Mouse (Mus musculus) limb, embryonic 13.5 days (tissue): ENCODE data around the gene Padi3. TPM values are rescaled to one million over a fixed set of nuclear protein-coding genes. Genes with fewer than 3 reads are reported as not detected.

Source experiments
- ATAC-seq: fragments of 200-750 bp; cut with Nextera tagmentation; 2 replicates; pipeline ENCODE4 v1.8.0; 2017; ENCODE audit warnings: low read depth, moderate number of reproducible peaks, moderate TSS enrichment; ENCODE audit not compliant: low FRiP score
- H3K27ac ChIP-seq: fragments of 300-500 bp; sonication (generic); 2 replicates; pipeline ENCODE4 v1.5.1; 2015; ENCODE audit warnings: inconsistent platforms, mild to moderate bottlenecking, moderate library complexity
- H3K27me3 ChIP-seq: fragments of 300-500 bp; sonication (generic); 2 replicates; pipeline ENCODE4 v1.6.1; 2015; ENCODE audit warnings: mild to moderate bottlenecking, inconsistent platforms
- H3K36me3 ChIP-seq: fragments of 300-500 bp; sonication (generic); 2 replicates; pipeline ENCODE4 v1.6.1; 2015; ENCODE audit warnings: inconsistent platforms, mild to moderate bottlenecking, moderate library complexity
- H3K4me1 ChIP-seq: fragments of 300-500 bp; sonication (generic); 2 replicates; pipeline ENCODE4 v1.6.1; 2015; ENCODE audit warnings: inconsistent platforms
- H3K4me2 ChIP-seq: fragments of 300-500 bp; sonication (generic); replicated peaks from 2 replicates; pipeline ENCODE4 v1.6.1; 2015; ENCODE audit warnings: inconsistent platforms, mild to moderate bottlenecking, moderate library complexity
- H3K4me3 ChIP-seq: fragments of 300-500 bp; sonication (generic); 2 replicates; pipeline ENCODE4 v1.5.1; 2015; ENCODE audit warnings: moderate library complexity, mild to moderate bottlenecking, inconsistent platforms
- H3K9ac ChIP-seq: fragments of 300-500 bp; sonication (generic); 2 replicates; pipeline ENCODE4 v1.6.1; 2015; ENCODE audit warnings: mild to moderate bottlenecking, inconsistent platforms
- H3K9me3 ChIP-seq: fragments of 300-500 bp; sonication (generic); 2 replicates; pipeline ENCODE4 v1.6.1; 2016; ENCODE audit warnings: inconsistent platforms
- WGBS: fragments of 180-500 bp; shearing (Covaris S2); methylation state at CpG from one replicate; pipeline ENCODE4 v1.1.7; 2015; 5-methylcytosine and 5-hydroxymethylcytosine counted together
- polyA plus RNA-seq: library from polyadenylated mRNA; unstranded; fragments of >200 nt; fragmentation: Nextera tagmentation; extraction: Ambion mirVana; gene quantifications from 2 replicates; pipeline ENCODE4 v1.2.1, GENCODE M21; 2015

Gene Padi3
- polyA plus RNA-seq, 1 experiment from 2014 or later, result 0.28 TPM

DNA sequence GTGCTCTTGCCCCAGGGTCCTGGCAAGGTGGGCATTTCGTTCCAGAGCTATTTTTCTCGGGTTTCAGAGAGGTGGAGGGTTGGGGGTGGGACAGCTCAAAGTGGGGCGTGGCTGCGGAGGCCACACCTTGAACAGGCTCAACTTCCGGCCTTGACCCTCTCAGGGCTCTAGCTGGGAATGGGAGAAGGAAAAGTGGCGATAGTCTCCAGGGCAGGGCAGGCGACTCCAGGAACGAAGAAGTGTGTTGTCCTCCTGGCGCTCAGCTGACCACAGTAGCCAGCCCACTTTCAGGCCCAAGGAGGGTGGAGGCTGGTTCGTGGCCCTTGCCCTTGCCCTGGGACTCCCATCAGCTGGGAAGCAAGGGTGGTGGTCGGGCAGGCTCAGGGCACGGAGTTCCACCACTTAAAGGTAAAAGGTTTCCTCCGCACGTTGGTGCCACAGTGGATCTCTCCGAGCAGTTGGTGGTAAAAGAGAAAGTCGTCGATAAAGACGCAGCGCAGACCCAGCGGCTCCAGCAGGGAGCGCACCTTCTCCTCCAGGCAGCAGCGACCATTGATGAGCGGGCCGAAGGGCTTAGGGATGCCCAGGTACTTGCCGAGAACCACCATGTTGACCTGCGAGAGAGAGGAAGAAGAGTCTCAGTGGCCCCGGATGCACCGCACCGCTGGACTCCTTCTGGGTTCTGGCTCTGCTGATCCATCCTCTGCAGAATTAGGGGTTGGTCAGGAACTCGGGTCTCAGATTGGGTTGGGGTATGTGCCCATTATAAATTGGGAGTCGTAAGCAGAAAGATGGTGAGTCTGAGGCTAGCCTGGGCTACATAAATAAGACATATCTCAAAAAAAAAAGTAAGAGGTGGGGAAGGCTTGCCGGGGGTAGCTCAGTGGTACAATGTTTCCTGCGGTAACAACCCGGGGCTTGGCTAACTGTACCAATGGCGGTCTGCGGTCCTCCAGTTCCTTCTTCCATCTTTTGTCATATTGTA is 4.1 kb upstream of the Padi3 start:
- Histone ChIP-seq H3K4me1 (peaks cover 44% of the 10 kb centered on the region), H3K9me3 (no peaks in the 10 kb centered on the region; the same call in 1 of the 2 replicates), H3K27me3 (no peaks in the 10 kb centered on the region), H3K9ac (peak overlapping the region; percentile 65), H3K4me3 (peak overlapping the region; percentile 48), H3K4me2 (peak overlapping the region; percentile 77), H3K36me3 (no peaks in the 10 kb centered on the region), H3K27ac (peak overlapping the region; percentile 75)
- 21% methylated on average over 36 of the region's 36 CpGs for WGBS
- peak; percentile 68; the same call in 1 of the 2 replicates for ATAC-seq

DNA sequence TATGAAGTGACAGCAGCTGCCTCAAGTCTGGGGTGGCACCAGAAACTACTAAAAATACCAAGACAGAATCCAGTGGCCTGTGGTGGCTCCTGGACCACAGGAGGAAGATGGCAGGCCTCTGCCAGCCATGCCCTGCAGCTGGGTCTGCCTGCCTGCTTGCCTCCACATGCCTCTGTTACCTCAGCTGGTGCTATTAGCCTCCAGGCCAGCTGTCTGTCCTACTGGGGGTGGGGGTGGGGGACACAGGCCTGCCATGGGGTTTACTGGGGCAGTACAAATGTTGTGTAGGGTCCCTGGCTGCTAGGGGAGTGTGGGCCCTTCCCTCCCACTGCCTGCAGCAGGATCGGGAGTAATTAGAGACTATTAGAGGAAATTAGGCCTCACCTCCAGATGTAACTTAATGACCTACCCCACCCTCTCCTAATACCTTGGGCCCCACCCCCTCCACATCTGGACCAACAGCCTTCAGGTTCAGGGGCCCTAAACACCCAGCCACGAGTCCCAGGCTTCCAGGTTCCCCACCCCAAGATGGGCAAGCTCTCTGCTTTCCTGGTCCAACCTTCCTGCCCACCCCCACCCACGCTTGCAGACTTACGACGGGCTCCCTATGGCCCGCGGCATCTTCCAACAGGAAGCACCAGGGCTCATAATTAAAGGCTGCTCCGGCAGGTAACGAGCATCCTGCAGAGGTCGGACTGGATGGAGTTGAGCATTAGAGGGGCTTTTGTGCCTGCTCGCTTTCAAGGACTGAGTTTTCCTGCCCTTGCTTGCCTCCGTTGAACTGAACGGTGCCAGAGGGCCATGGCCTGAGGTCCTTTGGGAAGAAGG is 3.1 kb upstream of the Padi3 start:
- Histone ChIP-seq H3K27ac (peak overlapping the region; percentile 75), H3K4me1 (peaks cover 44% of the 10 kb centered on the region), H3K27me3 (no peaks in the 10 kb centered on the region), H3K9me3 (no peaks in the 10 kb centered on the region; the same call in 1 of the 2 replicates), H3K36me3 (no peaks in the 10 kb centered on the region), H3K9ac (peak overlapping the region; percentile 65; the same call in 1 of the 2 replicates), H3K4me3 (peak overlapping the region; percentile 48), H3K4me2 (peak overlapping the region; percentile 77)
- WGBS, result 3% methylated on average over 13 of the region's 13 CpGs
- ATAC-seq, result peak; percentile 20; the same call in 1 of the 2 replicates

DNA sequence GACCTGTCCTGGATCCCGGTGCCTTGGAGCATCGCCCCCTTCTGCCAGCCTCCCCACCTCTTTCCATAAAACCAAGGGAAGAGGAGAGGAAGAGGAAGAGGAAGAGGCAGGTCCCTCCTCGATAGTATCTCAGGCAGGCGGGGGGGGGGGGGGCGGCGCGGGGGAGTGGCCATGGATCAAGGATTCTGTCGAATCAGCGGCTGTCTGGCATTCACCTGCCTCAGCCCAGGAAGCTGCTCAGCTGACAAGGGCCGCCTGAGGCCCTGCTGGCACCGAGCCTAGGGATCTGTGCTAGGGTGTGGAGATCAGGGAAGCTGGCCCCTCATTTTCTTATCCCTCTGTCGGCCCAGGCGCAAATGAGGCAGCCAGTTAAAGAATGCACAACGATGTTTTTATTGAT is 2.2 kb upstream of the Padi3 start:
- Histone ChIP-seq H3K4me1 (peaks cover 44% of the 10 kb centered on the region), H3K27ac (0 out of 2 replicates have a peak overlapping the region, but pooled peaks have one; percentile 75), H3K36me3 (no peaks in the 10 kb centered on the region), H3K4me3 (no peak overlapping the region), H3K4me2 (0 out of 2 replicates have a peak overlapping the region, but pooled peaks have one; percentile 77), H3K9me3 (no peaks in the 10 kb centered on the region; the same call in 1 of the 2 replicates), H3K27me3 (no peaks in the 10 kb centered on the region), H3K9ac (no peak overlapping the region)
- ATAC-seq, result no peak
- 17% methylated on average over 11 of the region's 14 CpGs for WGBS

DNA sequence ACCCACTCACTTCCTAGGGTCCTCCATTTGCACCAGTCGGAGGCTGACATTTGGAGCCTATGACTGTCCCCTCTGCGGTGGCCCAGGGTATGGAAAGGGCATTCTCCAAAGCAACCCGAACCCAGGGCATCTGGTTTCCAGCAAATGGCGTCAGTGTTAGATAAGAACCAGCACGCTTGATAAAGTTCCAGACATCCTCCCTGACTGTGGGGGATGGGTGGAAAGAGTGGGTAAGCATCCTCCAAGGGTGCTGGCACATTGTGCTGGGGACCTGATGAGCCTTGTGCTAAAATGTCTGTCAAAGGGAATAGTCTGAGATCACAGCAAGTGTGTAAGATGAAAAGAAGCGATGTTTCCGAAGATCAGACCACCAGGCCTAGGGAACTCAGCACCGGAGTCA is 1.7 kb upstream of the Padi3 start:
- 55% methylated on average over 8 of the region's 8 CpGs for WGBS
- Histone ChIP-seq H3K9ac (no peak overlapping the region), H3K27ac (no peak overlapping the region), H3K27me3 (no peaks in the 10 kb centered on the region), H3K4me1 (peaks cover 44% of the 10 kb centered on the region), H3K4me3 (no peak overlapping the region), H3K9me3 (no peaks in the 10 kb centered on the region), H3K4me2 (0 out of 2 replicates have a peak overlapping the region, but pooled peaks have one; percentile 77), H3K36me3 (no peaks in the 10 kb centered on the region)
- ATAC-seq, result no peak

DNA sequence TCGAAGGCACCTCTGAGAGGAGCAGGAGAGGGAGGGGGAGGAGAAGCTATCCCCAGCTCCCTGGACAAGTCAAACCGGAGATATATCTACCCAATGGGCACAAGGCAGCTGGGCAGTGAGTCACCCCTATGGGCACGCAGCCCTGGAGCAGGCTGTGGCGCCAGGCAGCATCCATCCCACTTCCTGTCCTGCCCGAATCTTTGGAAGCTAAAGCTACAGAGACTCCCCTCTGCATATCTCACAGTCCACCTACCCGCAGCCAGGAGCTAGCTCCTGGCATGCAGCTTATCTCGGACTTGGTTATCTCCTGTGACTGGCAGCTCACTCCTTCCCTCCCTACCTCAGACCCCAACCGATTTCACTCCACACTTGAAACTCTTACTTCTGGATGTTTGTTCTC is 1.3 kb downstream of the Padi3 start:
- Histone ChIP-seq H3K4me2 (no peak overlapping the region), H3K36me3 (no peaks in the 10 kb centered on the region), H3K9me3 (no peaks in the 10 kb centered on the region), H3K27me3 (no peaks in the 10 kb centered on the region), H3K4me1 (peaks cover 25% of the 10 kb centered on the region), H3K9ac (no peak overlapping the region), H3K27ac (no peak overlapping the region), H3K4me3 (no peak overlapping the region)
- WGBS, result 79% methylated on average over 8 of the region's 8 CpGs
- ATAC-seq, result no peak

DNA sequence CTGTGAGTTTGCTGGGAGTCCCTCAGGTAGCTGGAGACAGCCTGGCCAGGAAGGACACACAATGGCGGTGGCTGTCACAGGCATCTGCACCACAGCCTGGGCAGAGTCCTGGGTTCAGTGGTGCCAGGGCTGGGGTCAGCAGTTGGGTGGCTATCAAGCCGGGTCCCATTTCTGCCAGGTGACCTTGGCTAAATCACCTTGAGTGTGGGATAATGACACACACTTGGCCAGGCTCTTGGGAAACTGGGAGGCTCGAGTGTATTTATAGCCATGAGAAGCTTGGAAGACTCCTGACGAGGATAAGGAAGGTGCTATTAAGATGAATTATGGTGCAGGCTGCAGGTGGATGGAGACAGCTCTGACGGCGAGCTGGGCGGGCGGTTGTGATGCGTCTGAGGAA is 5.8 kb downstream of the Padi3 start:
- Histone ChIP-seq H3K36me3 (no peaks in the 10 kb centered on the region), H3K9ac (no peak overlapping the region), H3K4me3 (no peak overlapping the region), H3K9me3 (no peaks in the 10 kb centered on the region), H3K27me3 (no peaks in the 10 kb centered on the region), H3K4me1 (no peaks in the 10 kb centered on the region), H3K27ac (no peak overlapping the region), H3K4me2 (no peak overlapping the region)
- ATAC-seq, result no peak
- WGBS, result 76% methylated on average over 9 of the region's 9 CpGs

DNA sequence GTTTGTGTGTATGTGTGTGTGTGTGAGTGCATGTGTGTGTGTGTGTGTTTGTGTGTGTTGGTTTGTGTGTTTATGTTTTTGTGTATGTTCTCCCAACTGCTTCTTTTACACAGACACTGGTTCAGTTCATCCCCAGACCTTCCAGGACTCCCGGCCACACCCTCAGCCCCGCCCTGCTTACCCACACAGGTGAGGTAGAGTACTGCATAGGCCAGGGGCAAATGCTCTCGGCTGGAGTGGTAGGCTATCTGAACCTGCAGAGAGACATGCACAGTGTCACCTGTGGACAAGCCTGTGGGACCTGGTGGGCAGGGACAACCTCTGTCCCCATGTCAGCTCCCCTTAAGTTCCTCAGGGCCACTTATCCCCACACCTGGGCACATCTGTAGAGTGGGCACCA is 9.1 kb downstream of the Padi3 start:
- H3K36me3 ChIP-seq, result no peaks in the 10 kb centered on the region
- 70% methylated on average over 3 of the region's 3 CpGs for WGBS
- no peaks in the 10 kb centered on the region for H3K27me3 ChIP-seq
- no peak overlapping the region for H3K27ac ChIP-seq
- 0 out of 2 replicates have a peak, but pooled peaks cover 3% of the 10 kb centered on the region for H3K4me1 ChIP-seq
- no peak overlapping the region for H3K4me2 ChIP-seq
- H3K9ac ChIP-seq, result no peak overlapping the region
- no peaks in the 10 kb centered on the region for H3K9me3 ChIP-seq
- no peak overlapping the region for H3K4me3 ChIP-seq
- ATAC-seq, result no peak

- H3K9ac ChIP-seq, result no peak overlapping the region
- 0 out of 2 replicates have a peak, but pooled peaks cover 3% of the 10 kb centered on the region for H3K4me1 ChIP-seq
- no peak overlapping the region for H3K4me3 ChIP-seq
- H3K27me3 ChIP-seq, result no peaks in the 10 kb centered on the region
- no peaks in the 10 kb centered on the region for H3K36me3 ChIP-seq
- no peak overlapping the region for H3K4me2 ChIP-seq
- no peak for ATAC-seq
- H3K27ac ChIP-seq, result no peak overlapping the region
- WGBS, result 70% methylated on average over 3 of the region's 3 CpGs
- H3K9me3 ChIP-seq, result no peaks in the 10 kb centered on the region
These were observed 13.7 kb downstream of the Padi3 start for GRCm38 (mm10) chr4:140796786-140797185.

- Histone ChIP-seq H3K4me3 (no peak overlapping the region), H3K9ac (no peak overlapping the region), H3K27me3 (no peaks in the 10 kb centered on the region), H3K4me1 (peaks cover 9% of the 10 kb centered on the region; the same call in 1 of the 2 replicates), H3K4me2 (no peak overlapping the region), H3K36me3 (no peaks in the 10 kb centered on the region), H3K9me3 (no peaks in the 10 kb centered on the region), H3K27ac (no peak overlapping the region)
- ATAC-seq, result no peak
- 86% methylated on average over 9 of the region's 9 CpGs for WGBS
These were observed 15.8 kb downstream of the Padi3 start for GRCm38 (mm10) chr4:140794678-140795077.

DNA sequence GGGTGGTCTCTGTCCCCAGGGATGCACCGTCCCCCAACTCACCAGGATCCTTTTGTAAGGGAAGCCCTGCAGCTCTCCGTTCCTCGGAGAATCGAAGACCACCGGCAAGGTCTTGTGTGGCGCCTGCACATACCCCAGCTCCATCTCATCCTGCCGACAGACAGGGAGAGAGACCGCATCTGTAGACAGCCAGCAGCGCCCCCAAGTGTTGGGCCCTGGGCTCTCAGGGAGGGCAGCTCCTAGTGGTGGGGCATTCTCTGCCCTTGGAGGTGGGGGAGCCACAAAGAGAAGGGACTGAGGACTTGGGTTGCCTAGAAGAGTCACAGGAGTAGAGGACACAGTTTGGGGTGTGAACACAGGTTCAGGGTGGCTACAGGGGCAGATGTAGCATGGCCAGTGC is 16.7 kb downstream of the Padi3 start:
- H3K27me3 ChIP-seq, result no peaks in the 10 kb centered on the region
- H3K4me2 ChIP-seq, result no peak overlapping the region
- ATAC-seq, result no peak
- peaks cover 6% of the 10 kb centered on the region; the same call in 1 of the 2 replicates for H3K4me1 ChIP-seq
- H3K9ac ChIP-seq, result no peak overlapping the region
- no peak overlapping the region for H3K27ac ChIP-seq
- no peaks in the 10 kb centered on the region for H3K9me3 ChIP-seq
- H3K4me3 ChIP-seq, result no peak overlapping the region
- WGBS, result 54% methylated on average over 9 of the region's 9 CpGs
- no peaks in the 10 kb centered on the region for H3K36me3 ChIP-seq

DNA sequence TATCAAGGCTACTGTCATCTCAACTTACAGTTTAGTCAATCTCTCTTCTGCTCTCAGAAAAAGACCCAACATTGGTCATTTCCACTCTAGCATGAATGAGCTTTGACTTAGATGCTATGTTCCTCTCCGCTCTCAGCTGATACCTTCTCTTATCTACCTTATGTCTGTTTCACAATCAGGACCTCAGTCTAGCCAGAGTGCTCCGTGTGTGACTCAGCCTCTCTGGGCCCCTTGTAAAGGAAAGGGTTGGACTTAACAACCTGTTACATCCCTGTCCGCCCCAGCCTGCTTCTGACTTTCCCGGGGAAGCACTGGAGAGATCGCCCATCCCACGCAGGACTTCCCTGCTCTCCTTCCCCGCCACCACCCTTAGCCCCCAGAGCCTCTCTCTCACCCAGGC is 17.9 kb downstream of the Padi3 start:
- 85% methylated on average over 7 of the region's 7 CpGs for WGBS
- Histone ChIP-seq H3K9me3 (no peaks in the 10 kb centered on the region), H3K27me3 (no peaks in the 10 kb centered on the region), H3K4me1 (peaks cover 6% of the 10 kb centered on the region; the same call in 1 of the 2 replicates), H3K36me3 (no peaks in the 10 kb centered on the region), H3K4me2 (no peak overlapping the region), H3K9ac (no peak overlapping the region), H3K4me3 (no peak overlapping the region), H3K27ac (no peak overlapping the region)
- ATAC-seq, result no peak

- H3K27me3 ChIP-seq, result no peaks in the 10 kb centered on the region
- peaks cover 6% of the 10 kb centered on the region; the same call in 1 of the 2 replicates for H3K4me1 ChIP-seq
- H3K4me3 ChIP-seq, result no peak overlapping the region
- no peaks in the 10 kb centered on the region for H3K9me3 ChIP-seq
- whole genome bisulfite sequencing, result 85% methylated on average over 16 of the region's 16 CpGs
- H3K36me3 ChIP-seq, result no peaks in the 10 kb centered on the region
- no peak overlapping the region for H3K9ac ChIP-seq
- ATAC-seq, result no peak
- no peak overlapping the region for H3K4me2 ChIP-seq
- no peak overlapping the region for H3K27ac ChIP-seq
These were observed 19.4 kb downstream of the Padi3 start for GRCm38 (mm10) chr4:140791071-140791470.
